Mouse (Mus musculus) embryonic fibroblast, embryonic 13.5 days (primary cell): ENCODE measurements around the gene Gng2. TPM values are rescaled to one million over a fixed set of nuclear protein-coding genes. Genes with fewer than 3 reads are reported as not detected.
"Not testable (repeated sequence)": the region's sequence is repeated elsewhere in the genome, so short reads cannot be mapped to it uniquely, and the experiment has no call there.

Experiments used
- H3K27ac ChIP-seq: 2 replicates; pipeline ENCODE4 v1.5.1; 2012; ENCODE audit warnings: low read length, control low read depth, inconsistent platforms; ENCODE audit not compliant: insufficient read depth
- H3K4me1 ChIP-seq: 2 replicates; pipeline ENCODE4 v1.6.1; 2011; ENCODE audit warnings: low read length; ENCODE audit not compliant: control insufficient read depth, insufficient read depth
- H3K4me3 ChIP-seq: 2 replicates; pipeline ENCODE4 v1.5.1; 2011; ENCODE audit warnings: mild to moderate bottlenecking, control low read depth, low read length; ENCODE audit not compliant: insufficient read depth
- CTCF ChIP-seq: IDR thresholded peaks from 2 replicates; pipeline ENCODE4 v1.5.1; 2011; ENCODE audit warnings: mild to moderate bottlenecking, control low read depth, low read length, moderate library complexity, borderline replicate concordance; ENCODE audit not compliant: insufficient read depth
- POLR2A ChIP-seq: IDR thresholded peaks from 2 replicates; pipeline ENCODE4 v1.6.1; 2011; ENCODE audit warnings: low read depth, mild to moderate bottlenecking, control low read depth, low read length, moderate library complexity
- polyA plus RNA-seq: library from polyadenylated mRNA; stranded (reverse); fragments of >200 nt; gene quantifications from 2 replicates; pipeline ENCODE4 v1.2.4, GENCODE M21; 2011; ENCODE audit warnings: low read depth; ENCODE audit not compliant: missing spikeins, insufficient read length

Gng2 gene
- polyA plus RNA-seq, 1 experiment = 40.1 TPM

DNA sequence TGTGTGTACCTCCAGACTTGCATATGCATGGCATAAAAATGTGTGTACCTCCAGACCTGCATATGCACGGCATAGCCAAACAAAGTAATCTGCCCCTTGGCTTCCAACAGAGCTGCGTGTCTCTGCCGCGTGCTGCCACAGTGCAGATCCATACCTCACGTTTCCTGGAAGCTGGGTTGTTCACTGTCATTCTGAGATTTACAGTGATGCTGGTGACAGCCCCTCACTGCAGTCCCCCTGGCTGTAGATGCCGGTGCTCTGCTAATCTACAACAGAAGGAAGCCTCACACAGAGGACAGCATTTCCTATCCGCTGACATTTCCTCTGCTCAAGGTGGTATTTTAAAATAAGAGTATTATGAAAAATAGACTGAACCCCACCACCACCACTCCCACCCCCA is 57.6 kb downstream of the Gng2 start:
- Histone ChIP-seq H3K27ac (no peak overlapping the region), H3K4me1 (no peaks in the 10 kb centered on the region), H3K4me3 (no peak overlapping the region)
- no peak for TF ChIP-seq CTCF
- no peak for TF ChIP-seq POLR2A

DNA sequence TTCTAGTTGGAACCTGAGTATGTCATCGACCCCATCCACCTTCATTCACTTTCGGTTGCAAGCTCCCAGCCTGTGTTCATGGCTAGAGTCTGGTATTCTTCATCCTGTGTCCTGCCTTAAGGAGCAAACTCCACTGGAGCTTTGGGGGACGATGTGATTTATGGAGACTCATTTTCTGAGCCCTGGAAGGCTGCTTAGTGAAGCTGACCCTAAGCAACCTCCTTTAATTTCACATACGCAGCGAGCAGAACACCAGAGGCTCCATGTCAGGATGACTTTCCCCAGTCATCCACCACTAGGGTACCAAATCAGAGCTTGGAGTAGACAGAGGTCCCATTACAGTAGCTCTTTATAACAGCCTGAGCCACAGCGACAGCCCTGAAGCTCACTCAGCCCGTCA is 59.9 kb downstream of the Gng2 start:
- no peak overlapping the region for H3K4me3 ChIP-seq
- peaks cover 9% of the 10 kb centered on the region for H3K4me1 ChIP-seq
- no peak overlapping the region for H3K27ac ChIP-seq
- TF ChIP-seq POLR2A (no peak), CTCF (no peak)

DNA sequence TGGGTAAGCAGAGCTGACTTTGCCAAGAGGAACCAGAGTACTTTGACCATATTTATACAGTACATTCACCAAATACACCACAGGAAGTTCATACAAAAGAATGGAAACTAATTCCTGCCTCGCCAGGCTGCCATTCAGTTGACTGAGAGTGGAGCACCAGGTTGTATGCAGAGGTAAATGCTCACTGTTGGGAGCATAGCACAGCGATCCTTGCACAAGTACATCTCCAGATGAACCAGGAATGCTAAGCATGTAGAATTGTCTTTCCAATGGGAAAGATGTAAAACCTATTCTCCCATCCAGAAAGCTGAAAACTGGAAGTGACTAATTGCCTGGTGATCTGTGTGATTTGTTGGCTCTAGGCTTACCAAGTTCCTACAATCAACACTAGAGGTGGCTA is 61.1 kb downstream of the Gng2 start:
- Histone ChIP-seq H3K4me1 (peaks cover 9% of the 10 kb centered on the region), H3K27ac (no peak overlapping the region), H3K4me3 (no peak overlapping the region)
- no peak for TF ChIP-seq CTCF
- no peak for TF ChIP-seq POLR2A

DNA sequence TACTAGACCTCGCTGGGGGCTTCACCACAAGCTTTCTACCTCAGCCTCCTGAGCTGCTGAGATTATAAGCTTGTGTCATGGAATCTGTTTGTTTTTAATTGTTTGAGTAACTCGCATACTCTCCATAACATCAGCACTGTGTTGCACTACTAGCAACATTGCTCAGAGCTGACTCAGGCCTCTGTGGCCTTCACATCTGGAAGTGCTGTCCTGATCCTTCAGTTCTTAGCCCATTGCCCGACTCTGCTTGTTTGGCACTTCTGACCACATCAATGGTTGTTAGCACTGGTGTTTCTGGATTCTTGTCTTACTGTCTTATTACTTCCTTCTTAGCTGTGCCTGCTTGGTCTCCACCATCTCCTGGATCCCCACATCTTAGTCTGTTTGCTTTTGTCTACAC is 64.5 kb downstream of the Gng2 start:
- Histone ChIP-seq H3K27ac (no peak overlapping the region), H3K4me3 (no peak overlapping the region), H3K4me1 (peaks cover 9% of the 10 kb centered on the region)
- TF ChIP-seq POLR2A (no peak), CTCF (no peak)

DNA sequence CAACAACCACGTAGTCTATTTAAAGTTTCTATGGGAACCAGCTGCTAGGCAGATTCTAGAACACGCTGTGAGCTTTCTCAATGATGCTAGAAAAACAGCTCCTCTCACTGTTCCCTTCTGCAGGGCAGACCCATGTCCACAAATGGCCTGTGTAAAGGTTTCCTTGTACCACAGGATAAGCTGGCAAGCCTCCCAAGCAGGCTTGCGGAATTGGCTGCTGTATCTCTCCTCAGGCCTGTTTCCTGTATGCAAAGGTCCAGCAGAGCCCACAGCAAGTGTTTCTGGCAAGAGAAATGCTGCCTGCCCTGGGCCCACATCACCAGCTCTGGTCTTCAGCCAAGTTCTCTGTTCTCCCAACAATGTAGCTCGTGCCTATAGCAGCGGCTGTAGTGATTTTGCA is 71.8 kb downstream of the Gng2 start:
- TF ChIP-seq CTCF (no peak), POLR2A (no peak)
- Histone ChIP-seq H3K4me1 (no peaks in the 10 kb centered on the region), H3K4me3 (no peak overlapping the region), H3K27ac (no peak overlapping the region)

DNA sequence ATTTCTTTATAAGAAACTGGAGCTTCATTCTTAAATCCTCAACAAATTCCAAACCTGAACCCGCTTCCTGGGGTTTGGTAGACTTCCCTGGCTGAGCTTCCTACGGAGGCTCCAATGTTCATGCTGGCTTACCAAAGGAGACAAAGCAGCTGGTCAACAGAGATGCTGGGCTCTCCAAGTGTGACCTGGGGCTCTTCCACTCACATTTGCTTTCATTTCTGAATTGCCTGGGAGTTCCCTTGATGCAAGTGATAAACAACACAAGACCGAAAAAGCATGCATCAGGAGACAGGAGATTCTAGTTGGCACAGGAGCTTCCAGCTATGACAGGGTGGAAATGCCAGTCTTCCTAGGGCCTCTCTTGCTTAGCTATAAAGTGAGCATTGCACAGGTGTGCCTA is 72.6 kb downstream of the Gng2 start:
- TF ChIP-seq POLR2A = no peak
- no peak for TF ChIP-seq CTCF
- H3K4me3 ChIP-seq = no peak overlapping the region
- no peak overlapping the region for H3K27ac ChIP-seq
- H3K4me1 ChIP-seq = no peaks in the 10 kb centered on the region

DNA sequence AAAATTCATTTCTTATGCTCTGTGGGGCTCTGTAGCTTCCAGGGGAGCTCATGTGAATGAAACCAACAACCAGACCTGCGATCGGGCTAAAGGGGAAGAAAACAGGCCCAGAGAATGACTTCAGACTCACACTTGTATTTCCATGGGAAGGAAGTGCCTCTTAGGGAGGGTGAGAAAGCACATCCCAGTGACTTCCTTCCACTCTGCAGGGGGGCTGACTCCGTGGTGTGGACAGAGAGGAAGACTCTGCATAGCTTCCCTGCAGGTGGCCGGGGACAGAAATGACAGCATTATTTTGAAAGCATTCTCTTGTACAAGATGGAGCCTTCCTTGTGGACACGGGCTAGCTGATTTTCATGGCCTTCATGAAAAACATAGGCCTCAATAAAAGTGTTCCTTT is 73.4 kb downstream of the Gng2 start:
- Histone ChIP-seq H3K4me1 (no peaks in the 10 kb centered on the region), H3K4me3 (no peak overlapping the region), H3K27ac (no peak overlapping the region)
- no peak for TF ChIP-seq CTCF
- no peak for TF ChIP-seq POLR2A

DNA sequence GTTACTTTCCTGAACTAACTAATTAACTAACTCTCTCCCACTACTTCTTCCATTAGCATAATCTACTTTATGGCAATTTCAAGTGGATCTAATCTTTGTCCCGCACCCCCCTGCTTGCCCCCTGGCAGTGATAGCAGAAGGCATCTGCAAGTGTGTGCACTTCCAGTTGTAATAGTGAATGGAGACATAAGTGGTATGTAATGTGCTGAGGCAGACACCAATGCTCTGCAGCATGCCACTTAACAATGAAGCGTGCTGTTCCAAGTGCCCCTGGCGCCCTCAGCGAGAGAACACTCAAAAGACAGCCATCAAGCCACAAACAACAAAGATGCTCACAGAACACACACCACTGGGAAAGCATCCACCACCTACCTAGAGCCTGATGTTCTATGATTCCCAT is 76.9 kb downstream of the Gng2 start:
- Histone ChIP-seq H3K4me1 (no peaks in the 10 kb centered on the region), H3K4me3 (no peak overlapping the region), H3K27ac (no peak overlapping the region)
- TF ChIP-seq POLR2A = no peak
- no peak for TF ChIP-seq CTCF

DNA sequence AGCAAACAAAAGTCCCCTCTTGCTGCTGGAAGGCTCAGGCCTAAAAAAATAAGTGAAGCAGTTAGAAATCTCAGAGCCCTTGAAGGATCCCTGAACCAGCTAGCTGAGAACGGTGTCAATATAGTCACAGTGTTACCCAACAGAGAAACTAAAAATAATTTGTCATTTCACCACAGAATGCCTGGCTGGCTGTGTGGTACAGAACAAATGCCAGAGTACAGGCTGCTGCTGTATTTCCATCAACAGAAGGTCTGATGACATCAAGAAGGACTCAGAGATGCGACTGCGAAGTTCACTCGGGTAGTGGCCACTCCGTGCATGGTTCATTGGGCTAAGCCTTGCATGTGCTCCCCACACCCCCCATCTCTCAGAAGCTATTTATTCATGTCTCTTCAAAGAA is 89.9 kb downstream of the Gng2 start:
- TF ChIP-seq POLR2A (no peak), CTCF (no peak)
- Histone ChIP-seq H3K27ac (no peak overlapping the region), H3K4me3 (no peak overlapping the region), H3K4me1 (no peaks in the 10 kb centered on the region)

DNA sequence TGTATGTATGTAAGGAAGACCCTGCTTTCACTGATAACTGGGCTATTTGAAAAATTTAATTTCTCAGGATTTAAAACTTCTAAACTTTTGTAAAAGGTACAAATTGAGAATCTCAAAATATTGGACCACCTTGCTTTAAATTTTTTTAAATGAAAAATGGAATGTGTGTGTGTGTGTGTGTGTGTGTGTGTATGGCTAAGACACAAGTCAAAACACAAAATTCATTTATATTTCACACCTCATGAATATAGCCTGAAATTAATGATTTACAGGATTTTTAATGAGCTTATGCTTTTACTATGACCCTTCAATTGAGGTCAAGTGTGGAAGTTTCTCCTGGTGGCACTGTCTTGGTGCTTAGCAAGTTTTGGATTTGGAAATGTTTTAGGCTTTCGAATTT is 93.0 kb downstream of the Gng2 start:
- H3K4me1 ChIP-seq, H3K4me3 ChIP-seq, H3K27ac ChIP-seq: not testable (repeated sequence)

DNA sequence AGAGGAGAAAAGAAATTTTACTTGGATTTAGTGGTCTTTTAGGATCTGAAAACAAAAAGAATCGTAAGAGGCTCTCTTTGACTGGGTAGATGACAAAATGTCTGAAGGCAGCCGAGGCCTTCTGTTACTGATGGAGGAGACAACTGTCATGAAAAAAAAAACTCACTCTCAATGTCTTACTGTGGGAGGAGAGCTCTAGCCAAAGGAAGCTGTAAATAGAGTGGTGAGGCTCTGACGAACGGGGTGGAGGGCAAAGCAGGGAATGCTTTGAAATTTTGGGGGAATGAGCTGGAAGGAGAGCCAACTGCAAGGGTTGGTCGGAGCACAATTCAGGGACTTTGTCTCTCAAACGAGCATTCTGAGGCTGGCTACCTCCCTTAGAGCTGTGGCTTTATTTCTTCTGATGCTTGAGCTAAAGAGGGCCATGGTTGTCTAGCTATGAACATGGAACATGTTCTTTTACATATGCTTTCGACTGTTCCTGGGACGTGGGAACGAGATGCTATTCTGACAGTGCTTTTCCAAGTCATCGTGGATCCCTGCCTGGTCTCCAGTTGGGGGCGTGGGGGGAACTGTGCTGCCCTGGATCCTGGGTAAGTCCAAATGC is 103.1 kb downstream of the Gng2 start:
- no peak for TF ChIP-seq CTCF
- H3K27ac ChIP-seq = no peak overlapping the region
- no peak overlapping the region for H3K4me3 ChIP-seq
- no peaks in the 10 kb centered on the region for H3K4me1 ChIP-seq
